Mouse (Mus musculus) hindbrain, postnatal 0 days (tissue): ENCODE data around the gene Slc43a2. TPM values are rescaled to one million over a fixed set of nuclear protein-coding genes. Genes with fewer than 3 reads are reported as not detected.

Source experiments
- ATAC-seq: fragments of 200-750 bp; cut with Nextera tagmentation; 2 replicates; pipeline ENCODE4 v1.8.0; 2017; ENCODE audit warnings: mild to moderate bottlenecking, moderate TSS enrichment, moderate library complexity
- DNase-seq: peaks from one replicate; pipeline ENCODE4 v3.0.0-alpha.2; 2015; ENCODE audit warnings: low spot score
- H3K27ac ChIP-seq: fragments of 300-500 bp; sonication (generic); 2 replicates; pipeline ENCODE4 v1.5.1; 2014; ENCODE audit warnings: mild to moderate bottlenecking
- H3K27me3 ChIP-seq: fragments of 300-500 bp; sonication (generic); 2 replicates; pipeline ENCODE4 v1.6.1; 2014; ENCODE audit warnings: low read length, mixed read lengths; ENCODE audit not compliant: insufficient read depth
- H3K36me3 ChIP-seq: fragments of 300-500 bp; sonication (generic); 2 replicates; pipeline ENCODE4 v1.6.1; 2014; ENCODE audit warnings: low read length, mixed read lengths; ENCODE audit not compliant: insufficient read depth
- H3K4me1 ChIP-seq: fragments of 300-500 bp; sonication (generic); 2 replicates; pipeline ENCODE4 v1.6.1; 2014; ENCODE audit warnings: antibody characterized with exemption, low read length, mixed read lengths; ENCODE audit not compliant: insufficient read depth
- H3K4me2 ChIP-seq: fragments of 300-500 bp; sonication (generic); 2 replicates; pipeline ENCODE4 v1.6.1; 2014; ENCODE audit warnings: low read depth, mild to moderate bottlenecking, low read length, moderate library complexity, mixed read lengths
- H3K4me3 ChIP-seq: fragments of 300-500 bp; sonication (generic); 2 replicates; pipeline ENCODE4 v1.5.1; 2014; ENCODE audit warnings: low read length
- H3K9ac ChIP-seq: fragments of 300-500 bp; sonication (generic); replicated peaks from 2 replicates; pipeline ENCODE4 v1.6.1; 2014; ENCODE audit warnings: mild to moderate bottlenecking, low read length, moderate library complexity, mixed read lengths
- H3K9me3 ChIP-seq: fragments of 300-500 bp; sonication (generic); 2 replicates; pipeline ENCODE4 v1.6.1; 2016; ENCODE audit warnings: low read length, mixed read lengths
- CTCF ChIP-seq: IDR thresholded peaks from 2 replicates; pipeline ENCODE4 v1.5.1; 2016; ENCODE audit warnings: antibody characterized with exemption, control low read depth, low read depth
- WGBS: fragments of 180-500 bp; shearing (Covaris S2); extraction: QIAGEN DNeasy Blood & Tissue Kit; methylation state at CpG from one replicate; pipeline ENCODE4 v1.1.7; 2014; 5-methylcytosine and 5-hydroxymethylcytosine counted together
- polyA plus RNA-seq: library from polyadenylated mRNA; unstranded; fragments of >200 nt; fragmentation: Nextera tagmentation; extraction: Ambion mirVana; gene quantifications from 2 replicates; pipeline ENCODE4 v1.2.1, GENCODE M21; 2015
- total RNA-seq: library from RNA; depleted of rRNA; stranded (reverse); fragments of >200 nt; gene quantifications from 2 replicates; pipeline ENCODE4 v1.2.3, GENCODE M21; 2014

Gene Slc43a2
- total and polyA plus RNA-seq, 2 experiments from 2014 or later, result 17.8 to 31.3 TPM

DNA sequence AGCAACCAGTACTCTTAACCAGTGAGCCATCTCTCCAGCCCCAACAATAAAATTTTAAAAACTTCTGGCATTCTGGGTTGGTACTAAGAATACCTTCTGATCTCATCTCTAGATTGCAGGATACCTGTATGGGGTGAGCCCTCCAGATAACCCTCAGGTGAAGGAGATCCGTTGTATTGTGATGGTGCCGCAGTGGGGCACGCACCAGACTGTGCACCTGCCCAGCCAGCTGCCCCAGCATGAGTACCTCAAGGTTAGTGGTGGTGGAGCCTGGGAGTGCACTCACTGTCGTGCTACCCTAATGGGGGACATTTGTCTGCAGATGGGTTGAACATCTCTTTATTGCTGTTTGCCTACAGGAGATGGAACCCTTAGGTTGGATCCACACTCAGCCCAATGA is 23.3 kb upstream of the Slc43a2 start:
- Histone ChIP-seq H3K4me1 (peaks cover 9% of the 10 kb centered on the region), H3K9me3 (no peaks in the 10 kb centered on the region), H3K27ac (no peak overlapping the region), H3K4me2 (no peak overlapping the region), H3K27me3 (no peaks in the 10 kb centered on the region), H3K36me3 (peaks cover 59% of the 10 kb centered on the region), H3K4me3 (no peak overlapping the region), H3K9ac (no peak overlapping the region)
- ATAC-seq, result no peak
- TF ChIP-seq CTCF, result no peak
- DNase-seq, result no peak
- 92% methylated on average over 4 of the region's 4 CpGs for WGBS

DNA sequence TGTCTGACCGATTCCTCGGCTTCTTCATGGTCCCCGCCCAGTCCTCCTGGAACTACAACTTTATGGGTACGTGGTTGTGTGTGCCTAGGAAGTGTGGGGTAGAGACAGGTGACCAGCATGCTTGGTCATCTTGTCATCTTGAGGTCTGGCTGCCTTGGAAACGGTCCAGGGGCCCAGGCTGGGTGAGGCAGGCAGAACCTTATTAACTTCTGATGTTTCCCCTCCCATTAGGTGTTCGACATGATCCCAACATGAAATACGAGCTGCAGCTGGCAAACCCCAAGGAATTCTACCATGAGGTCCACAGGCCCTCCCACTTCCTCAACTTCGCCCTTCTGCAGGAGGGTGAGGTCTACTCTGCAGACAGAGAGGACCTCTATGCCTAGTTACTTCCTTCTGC is 22.6 kb upstream of the Slc43a2 start:
- no peak overlapping the region for H3K4me3 ChIP-seq
- no peak for ATAC-seq
- H3K27ac ChIP-seq, result no peak overlapping the region
- no peaks in the 10 kb centered on the region for H3K9me3 ChIP-seq
- peaks cover 55% of the 10 kb centered on the region for H3K36me3 ChIP-seq
- WGBS, result 84% methylated on average over 8 of the region's 8 CpGs
- no peak for DNase-seq
- H3K4me2 ChIP-seq, result no peak overlapping the region
- H3K27me3 ChIP-seq, result no peaks in the 10 kb centered on the region
- no peak for TF ChIP-seq CTCF
- H3K4me1 ChIP-seq, result peaks cover 9% of the 10 kb centered on the region
- H3K9ac ChIP-seq, result no peak overlapping the region

DNA sequence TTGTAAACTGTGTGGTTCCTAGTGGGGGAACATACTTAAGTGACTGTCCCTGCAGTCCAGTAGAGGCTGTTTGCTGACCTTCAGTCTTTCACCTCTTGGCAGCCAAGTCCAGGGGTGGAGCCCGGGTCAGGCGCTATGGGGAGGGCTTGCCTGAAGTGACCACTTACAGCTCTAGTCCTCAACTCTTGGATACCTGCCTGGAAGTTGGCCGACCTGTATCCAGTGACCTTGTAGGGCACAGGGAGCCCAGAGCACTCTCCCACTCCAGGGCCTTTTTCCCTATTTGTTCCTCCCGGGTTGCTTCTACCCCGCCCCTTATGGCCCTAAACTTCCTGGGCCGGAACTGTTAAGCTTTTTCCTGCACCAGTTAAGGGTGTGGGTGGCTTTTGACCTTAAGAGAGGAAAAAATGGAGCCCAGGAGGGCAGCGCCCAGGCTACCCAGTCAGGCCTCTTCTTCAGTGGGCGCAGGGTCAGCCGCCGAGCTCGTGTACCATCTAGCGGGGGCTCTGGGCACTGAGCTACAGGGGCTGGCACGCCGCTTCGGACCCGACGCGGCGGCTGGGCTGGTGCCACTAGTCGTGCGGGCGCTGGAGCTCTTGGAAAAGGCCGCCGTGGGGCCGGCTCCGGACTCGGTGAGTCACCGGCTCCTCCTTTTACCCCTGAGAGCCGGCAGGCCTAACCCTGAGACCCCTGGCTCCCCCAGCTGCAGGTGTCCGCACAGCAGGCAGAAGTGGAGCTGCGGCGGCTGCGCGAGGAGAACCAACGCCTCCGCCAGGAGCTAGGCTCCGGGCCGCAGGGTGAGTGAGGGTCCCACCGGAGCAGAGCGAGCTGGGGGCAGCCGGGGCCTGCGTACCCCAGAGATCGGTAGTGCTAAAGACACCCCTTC is 21.5 kb upstream of the Slc43a2 start, which contains the start of gene Rilp:
Gene Rilp, plus strand, starts transcription at position 354 of the 886 bp plus-strand sequence.
- Histone ChIP-seq H3K36me3 (peaks cover 44% of the 10 kb centered on the region), H3K4me1 (peaks cover 9% of the 10 kb centered on the region), H3K9ac (peak within 1 kb of the TSS; percentile 58), H3K4me3 (peak within 1 kb of the TSS; percentile 58), H3K9me3 (no peaks in the 10 kb centered on the region), H3K4me2 (peak within 1 kb of the TSS; percentile 77), H3K27ac (peak within 1 kb of the TSS; percentile 87), H3K27me3 (no peaks in the 10 kb centered on the region)
- ATAC-seq (peak; percentile 84), DNase-seq (peak; percentile 84)
- WGBS, result 3% methylated on average over 43 of the region's 43 CpGs
- peak; percentile 41 for TF ChIP-seq CTCF

DNA sequence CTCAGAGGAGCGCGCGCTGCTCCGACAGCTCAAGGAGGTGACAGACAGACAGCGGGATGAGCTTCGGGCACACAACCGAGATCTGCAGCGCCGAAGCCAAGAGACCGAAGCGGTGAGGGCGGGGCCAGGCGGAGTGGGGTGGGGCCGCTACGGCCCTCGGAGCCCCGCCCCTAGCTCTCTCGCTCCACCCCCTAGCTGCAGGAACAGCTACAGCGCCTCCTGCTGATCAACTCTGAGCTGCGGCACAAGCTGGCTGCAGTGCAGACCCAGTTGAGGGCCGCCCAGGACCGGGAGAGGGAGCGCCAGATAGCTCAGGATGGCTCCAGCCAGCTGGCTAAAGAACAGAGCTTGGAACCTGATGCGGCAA is 20.9 kb upstream of the Slc43a2 start:
- H3K36me3 ChIP-seq, result peaks cover 39% of the 10 kb centered on the region
- H3K4me2 ChIP-seq, result peak overlapping the region; percentile 77
- peak overlapping the region; percentile 58 for H3K9ac ChIP-seq
- DNase-seq (peak; percentile 96), ATAC-seq (peak; percentile 93)
- peak overlapping the region; percentile 87 for H3K27ac ChIP-seq
- H3K4me3 ChIP-seq, result peak overlapping the region; percentile 58
- H3K4me1 ChIP-seq, result peaks cover 9% of the 10 kb centered on the region
- TF ChIP-seq CTCF, result peak; percentile 98
- no peaks in the 10 kb centered on the region for H3K9me3 ChIP-seq
- WGBS, result under 1% methylated on average over 24 of the region's 24 CpGs
- H3K27me3 ChIP-seq, result no peaks in the 10 kb centered on the region

DNA sequence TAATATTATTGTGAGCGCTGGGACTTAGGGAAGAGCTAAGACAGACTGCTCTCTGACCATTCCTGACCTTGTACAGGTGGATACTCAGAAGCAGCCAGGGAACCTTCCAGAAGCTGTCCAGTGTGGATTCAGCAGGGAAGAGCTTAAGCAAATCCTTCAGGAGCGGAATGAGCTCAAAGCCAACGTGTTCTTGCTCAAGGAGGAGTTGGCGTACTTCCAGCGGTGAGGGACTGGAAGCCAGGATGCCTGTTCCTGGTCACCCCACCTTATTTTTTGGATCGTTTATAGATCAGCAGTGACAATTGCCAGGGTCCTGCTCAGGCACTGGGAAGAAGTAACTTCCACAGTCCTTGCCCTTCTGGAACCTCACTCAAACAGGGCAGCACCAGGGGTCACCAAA is 20.3 kb upstream of the Slc43a2 start:
- no peaks in the 10 kb centered on the region for H3K9me3 ChIP-seq
- no peak overlapping the region for H3K4me2 ChIP-seq
- peaks cover 9% of the 10 kb centered on the region for H3K4me1 ChIP-seq
- H3K9ac ChIP-seq, result no peak overlapping the region
- peaks cover 33% of the 10 kb centered on the region for H3K36me3 ChIP-seq
- no peak for ATAC-seq
- no peak for DNase-seq
- H3K4me3 ChIP-seq, result no peak overlapping the region
- H3K27me3 ChIP-seq, result no peaks in the 10 kb centered on the region
- peak overlapping the region; percentile 87; the same call in 1 of the 2 replicates for H3K27ac ChIP-seq
- 78% methylated on average over 6 of the region's 6 CpGs for WGBS
- no peak for TF ChIP-seq CTCF

DNA sequence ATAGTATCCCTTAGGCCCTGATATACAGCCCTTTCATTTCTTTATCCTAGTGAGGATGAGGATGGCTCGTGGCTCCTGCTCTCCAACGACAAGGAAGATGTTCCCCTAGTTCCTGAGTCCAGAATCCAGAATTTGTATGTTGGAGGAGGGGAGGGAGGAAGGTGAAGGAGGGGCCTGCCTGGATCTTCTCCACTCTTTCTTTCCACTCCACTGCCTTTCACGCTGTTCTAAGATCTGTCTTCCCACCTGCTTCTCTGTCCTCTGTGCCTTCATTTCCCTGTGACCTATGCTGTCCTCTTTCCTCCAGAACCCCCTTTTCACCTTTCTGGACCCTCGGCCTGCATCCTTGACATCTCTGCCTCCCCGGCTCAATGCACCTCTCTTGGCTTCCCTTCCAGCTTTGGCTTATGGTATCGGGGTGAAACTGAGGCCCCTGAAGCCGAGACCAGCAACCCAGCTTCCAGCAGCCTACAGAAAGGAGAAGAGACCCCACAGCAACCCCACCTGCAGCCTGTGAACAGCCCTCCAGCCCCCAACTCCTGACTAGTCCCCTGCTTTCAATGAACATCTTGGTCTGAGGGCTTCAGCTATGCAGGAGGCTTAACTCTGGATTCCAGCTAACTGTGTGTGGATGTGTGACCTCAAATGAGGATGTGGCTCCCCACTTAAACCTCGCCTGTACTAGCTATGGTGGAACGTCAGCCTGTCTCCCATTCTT is 19.0 kb upstream of the Slc43a2 start:
- H3K4me3 ChIP-seq, result no peak overlapping the region
- no peak overlapping the region for H3K9ac ChIP-seq
- TF ChIP-seq CTCF, result no peak
- H3K36me3 ChIP-seq, result peaks cover 25% of the 10 kb centered on the region
- H3K9me3 ChIP-seq, result no peaks in the 10 kb centered on the region
- peaks cover 9% of the 10 kb centered on the region for H3K4me1 ChIP-seq
- H3K27me3 ChIP-seq, result no peaks in the 10 kb centered on the region
- DNase-seq, result no peak
- no peak overlapping the region for H3K4me2 ChIP-seq
- 78% methylated on average over 9 of the region's 9 CpGs for WGBS
- no peak for ATAC-seq
- no peak overlapping the region for H3K27ac ChIP-seq
